Comparison of ENCODE assay signal across 32 mouse cellular contexts in the genomic region with DNA sequence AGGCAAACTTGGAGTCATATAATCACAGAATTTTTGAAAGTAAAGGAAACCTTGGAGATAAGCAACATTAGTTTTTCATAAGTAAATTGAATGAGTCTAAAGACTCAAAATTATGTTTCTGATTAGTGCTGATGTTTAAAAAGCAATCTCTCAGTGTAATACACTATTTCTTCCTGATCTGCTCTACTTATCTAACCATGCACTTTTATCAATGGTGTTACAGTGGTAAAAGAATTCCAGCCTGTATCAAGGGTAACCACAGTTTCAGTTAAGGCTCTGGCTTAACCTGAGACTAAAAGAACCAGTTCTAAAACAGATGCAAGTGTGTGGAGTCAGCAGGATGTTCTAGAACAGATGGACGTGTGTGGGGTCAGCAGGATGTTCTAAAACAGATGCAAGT. TPM values are rescaled to one million over a fixed set of nuclear protein-coding genes. Genes with fewer than 3 reads are reported as not detected.
"Had no signal": no experiment of that assay in that cellular context is flagged by ENCODE, and none has a peak within 500 bp of the region (broad histone marks: within the 10 kb centered on the region; RNA-seq: fewer than 3 reads in every experiment).

No protein-coding gene starts in this region.

- H3K9ac ChIP-seq: embryonic facial prominence, embryonic 12.5 days; embryonic facial prominence, embryonic 13.5 days; embryonic facial prominence, embryonic 15.5 days; forebrain, embryonic 12.5 days; forebrain, embryonic 13.5 days; forebrain, embryonic 15.5 days; forebrain, postnatal 0 days had no signal

- DNase-seq: cerebellum, adult 9-10 months; cerebellum, adult 9-11 months; cerebellum, postnatal 10 days; cerebellum, postnatal 14 days; cerebellum, postnatal 25 days; cerebellum, postnatal 36 days; embryo, embryonic 11 days; forebrain, postnatal 0 days; gastrocnemius, adult 2 months; gastrocnemius, postnatal 10 days; gastrocnemius, postnatal 14 days; gastrocnemius, postnatal 25 days; gastrocnemius, postnatal 36 days; heart, adult 11 months; heart, adult 18-20 months; heart, adult 2 months had no signal

- H3K27me3 ChIP-seq: embryonic facial prominence, embryonic 12.5 days; embryonic facial prominence, embryonic 13.5 days; embryonic facial prominence, embryonic 15.5 days; forebrain, embryonic 12.5 days; forebrain, embryonic 13.5 days; forebrain, embryonic 15.5 days had no signal

- H3K4me3 ChIP-seq: embryonic facial prominence, embryonic 10.5 days; embryonic facial prominence, embryonic 12.5 days; embryonic facial prominence, embryonic 13.5 days; embryonic facial prominence, embryonic 15.5 days; erythroblast, embryonic 14.5 days; forebrain, embryonic 10.5 days; forebrain, embryonic 12.5 days; forebrain, embryonic 13.5 days; forebrain, embryonic 15.5 days; gastrocnemius, adult 2 months; heart, adult 2 months had no signal

- H3K4me1 ChIP-seq: embryonic facial prominence, embryonic 10.5 days; embryonic facial prominence, embryonic 12.5 days; embryonic facial prominence, embryonic 13.5 days; embryonic facial prominence, embryonic 15.5 days; forebrain, embryonic 10.5 days; forebrain, embryonic 12.5 days; forebrain, embryonic 13.5 days; forebrain, embryonic 15.5 days had no signal

- H3K9me3 ChIP-seq: embryonic facial prominence, embryonic 12.5 days; embryonic facial prominence, embryonic 13.5 days; embryonic facial prominence, embryonic 15.5 days; forebrain, embryonic 12.5 days; forebrain, embryonic 13.5 days; forebrain, embryonic 15.5 days had no signal

- H3K27ac ChIP-seq: embryonic facial prominence, embryonic 10.5 days; embryonic facial prominence, embryonic 12.5 days; embryonic facial prominence, embryonic 13.5 days; embryonic facial prominence, embryonic 15.5 days; forebrain, embryonic 10.5 days; forebrain, embryonic 12.5 days; forebrain, embryonic 13.5 days; forebrain, embryonic 15.5 days; gastrocnemius, adult 2 months; heart, adult 2 months had no signal

RNA-seq across cellular contexts. Expression of gene Gm10190, which starts 47.7 kb away (rescaled TPM):
- total RNA-seq: common myeloid progenitor, adult 5-6 weeks; forebrain, postnatal 0 days; gastrocnemius, adult 18-20 months; gastrocnemius, adult 2 months; gastrocnemius, adult 8-10 months; gastrocnemius, postnatal 14 days; gastrocnemius, postnatal 25 days; gastrocnemius, postnatal 36 days; granulocyte monocyte progenitor cell, adult 5-6 weeks; heart, adult 18-20 months; heart, adult 2 months; heart, adult 8-10 months had no signal
- polyA plus RNA-seq: cortical plate, adult 2 months; erythroblast, embryonic 14.5 days; frontal cortex, adult 2 months; heart, adult 2 months had no signal
